Mouse (Mus musculus) midbrain, embryonic 10.5 days (tissue): ENCODE results near the gene Sox6. TPM values are rescaled to one million over a fixed set of nuclear protein-coding genes. Genes with fewer than 3 reads are reported as not detected.

Experiments
- DNase-seq: peaks from one replicate; pipeline ENCODE4 v3.0.0-alpha.2; 2017; ENCODE audit warnings: low spot score
- H3K27ac ChIP-seq: fragments of 300-500 bp; sonication (generic); replicated peaks from 2 replicates; pipeline ENCODE4 v1.5.1; 2016; ENCODE audit warnings: mild to moderate bottlenecking
- H3K27me3 ChIP-seq: fragments of 300-500 bp; sonication (generic); 2 replicates; pipeline ENCODE4 v1.6.1; 2016; ENCODE audit warnings: low read depth, mild to moderate bottlenecking; ENCODE audit not compliant: poor library complexity, severe bottlenecking
- H3K36me3 ChIP-seq: fragments of 300-500 bp; sonication (generic); 2 replicates; pipeline ENCODE4 v1.6.1; 2016; ENCODE audit warnings: mild to moderate bottlenecking, moderate library complexity
- H3K4me1 ChIP-seq: fragments of 300-500 bp; sonication (generic); 2 replicates; pipeline ENCODE4 v1.6.1; 2016
- H3K4me3 ChIP-seq: fragments of 300-500 bp; sonication (generic); 2 replicates; pipeline ENCODE4 v1.5.1; 2016; ENCODE audit warnings: mild to moderate bottlenecking, moderate library complexity
- H3K9me3 ChIP-seq: fragments of 300-500 bp; sonication (generic); replicated peaks from 2 replicates; pipeline ENCODE4 v1.6.1; 2016; ENCODE audit warnings: mild to moderate bottlenecking
- WGBS: fragments of 180-500 bp; shearing (Covaris S2); methylation state at CpG from one replicate; pipeline ENCODE4 v1.1.7; 2016; 5-methylcytosine and 5-hydroxymethylcytosine counted together
- polyA plus RNA-seq: library from polyadenylated mRNA; unstranded; fragments of >200 nt; fragmentation: Nextera tagmentation; extraction: Ambion mirVana; gene quantifications from 2 replicates; pipeline ENCODE4 v1.2.1, GENCODE M21; 2016

The Sox6 gene
- polyA plus RNA-seq, 1 experiment from 2014 or later: 25.5 TPM

GRCm38 (mm10) chr7:115830938-115831873 lies 207.4 kb downstream of the Sox6 start:
- H3K4me1 ChIP-seq: peaks cover 57% of the 10 kb centered on the region
- no peak overlapping the region for H3K4me3 ChIP-seq
- H3K36me3 ChIP-seq: no peaks in the 10 kb centered on the region
- WGBS: 78% methylated on average over 11 of the region's 11 CpGs
- DNase-seq: no peak
- H3K27me3 ChIP-seq: peaks cover 5% of the 10 kb centered on the region; the same call in 1 of the 2 replicates
- 0 out of 2 replicates have a peak overlapping the region, but pooled peaks have one; percentile 38 for H3K27ac ChIP-seq
- H3K9me3 ChIP-seq: no peaks in the 10 kb centered on the region

GRCm38 (mm10) chr7:115830366-115830765 lies 208.2 kb downstream of the Sox6 start:
- peak; percentile 13 for DNase-seq
- H3K27ac ChIP-seq: peak overlapping the region; percentile 65
- no peak overlapping the region for H3K4me3 ChIP-seq
- peaks cover 66% of the 10 kb centered on the region for H3K4me1 ChIP-seq
- no peaks in the 10 kb centered on the region for H3K9me3 ChIP-seq
- WGBS: 40% methylated on average over 10 of the region's 10 CpGs
- peaks cover 5% of the 10 kb centered on the region; the same call in 1 of the 2 replicates for H3K27me3 ChIP-seq
- H3K36me3 ChIP-seq: no peaks in the 10 kb centered on the region

GRCm38 (mm10) chr7:115829756-115830155 lies 208.8 kb downstream of the Sox6 start:
- Histone ChIP-seq H3K9me3 (no peaks in the 10 kb centered on the region), H3K27me3 (peaks cover 5% of the 10 kb centered on the region; the same call in 1 of the 2 replicates), H3K4me3 (no peak overlapping the region), H3K4me1 (peaks cover 71% of the 10 kb centered on the region), H3K27ac (0 out of 2 replicates have a peak overlapping the region, but pooled peaks have one; percentile 47), H3K36me3 (no peaks in the 10 kb centered on the region)
- peak; percentile 30 for DNase-seq
- WGBS: 9% methylated on average over 4 of the region's 4 CpGs

- WGBS: 84% methylated on average over 4 of the region's 4 CpGs
- no peak for DNase-seq
- H3K4me3 ChIP-seq: no peak overlapping the region
- peaks cover 76% of the 10 kb centered on the region for H3K4me1 ChIP-seq
- peaks cover 5% of the 10 kb centered on the region; the same call in 1 of the 2 replicates for H3K27me3 ChIP-seq
- H3K36me3 ChIP-seq: no peaks in the 10 kb centered on the region
- no peaks in the 10 kb centered on the region for H3K9me3 ChIP-seq
- H3K27ac ChIP-seq: no peak overlapping the region
Measured at GRCm38 (mm10) chr7:115829260-115829659, 209.3 kb downstream of the Sox6 start.

DNA sequence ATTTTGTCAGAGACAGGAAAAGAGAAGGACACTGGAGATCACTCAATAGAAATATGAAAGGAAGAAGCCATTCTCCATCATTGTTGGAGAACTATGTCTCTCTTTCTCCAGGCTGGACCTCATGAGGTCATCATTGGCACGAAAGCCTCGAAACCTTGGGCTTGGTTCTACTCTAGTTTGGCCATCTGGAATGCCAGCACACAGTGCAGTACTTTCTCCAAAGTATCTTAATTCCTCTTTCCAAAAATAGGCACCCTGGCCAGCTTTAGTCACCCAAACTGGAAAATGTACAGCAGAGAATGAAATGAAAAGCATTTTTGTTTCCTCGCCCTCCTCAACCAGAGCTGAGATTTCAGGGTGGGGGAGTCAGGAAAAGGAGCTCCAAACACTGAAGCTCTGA lies 213.3 kb downstream of the Sox6 start:
- no peak overlapping the region for H3K4me3 ChIP-seq
- H3K27ac ChIP-seq: no peak overlapping the region

DNA sequence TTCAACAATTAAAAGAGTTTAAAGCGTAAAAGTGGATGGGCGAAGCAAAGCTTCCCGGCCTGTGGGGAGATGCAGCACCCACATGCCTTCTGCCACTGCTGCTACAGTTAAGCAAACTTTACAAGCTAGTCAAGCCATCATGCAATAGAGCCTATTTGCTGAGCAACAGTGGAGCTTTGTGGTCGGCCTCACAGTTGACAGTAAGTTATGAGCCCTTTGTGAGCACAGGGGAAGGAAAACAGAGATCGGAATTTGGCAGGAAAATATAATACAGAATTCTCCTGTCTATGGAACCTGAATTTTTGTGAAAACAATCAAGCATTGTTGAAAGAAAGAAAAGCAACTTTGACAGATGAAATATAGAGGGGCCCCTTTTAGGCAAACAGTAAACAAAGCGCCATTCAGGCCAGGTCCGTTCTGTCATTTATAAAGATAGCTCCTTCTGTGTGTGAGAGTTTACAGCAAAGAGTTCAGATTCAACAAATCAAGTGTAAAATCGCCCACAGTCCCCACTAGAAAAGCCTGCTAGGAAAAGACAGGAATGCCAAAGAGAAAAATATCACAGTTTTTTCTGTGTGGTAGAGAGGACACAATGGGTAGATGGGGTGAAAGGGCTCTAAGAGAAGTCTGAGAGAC lies 213.9 kb downstream of the Sox6 start:
- Histone ChIP-seq H3K36me3 (no peaks in the 10 kb centered on the region), H3K27me3 (peaks cover 5% of the 10 kb centered on the region; the same call in 1 of the 2 replicates), H3K4me1 (peaks cover 57% of the 10 kb centered on the region), H3K9me3 (no peaks in the 10 kb centered on the region), H3K4me3 (no peak overlapping the region), H3K27ac (peak overlapping the region; percentile 38; the same call in 1 of the 2 replicates)
- 64% methylated on average over 8 of the region's 8 CpGs for WGBS
- no peak for DNase-seq

More for the DNA sequence above, 213.3 kb downstream of the Sox6 start:
- peaks cover 5% of the 10 kb centered on the region; the same call in 1 of the 2 replicates for H3K27me3 ChIP-seq
- DNase-seq: no peak
- peaks cover 62% of the 10 kb centered on the region for H3K4me1 ChIP-seq
- no peaks in the 10 kb centered on the region for H3K36me3 ChIP-seq
- 91% methylated on average over 3 of the region's 3 CpGs for WGBS
- H3K9me3 ChIP-seq: no peaks in the 10 kb centered on the region

GRCm38 (mm10) chr7:115819136-115819535 lies 219.5 kb downstream of the Sox6 start:
- Histone ChIP-seq H3K27me3 (no peaks in the 10 kb centered on the region), H3K4me3 (no peak overlapping the region), H3K9me3 (no peaks in the 10 kb centered on the region), H3K36me3 (no peaks in the 10 kb centered on the region), H3K4me1 (peaks cover 11% of the 10 kb centered on the region), H3K27ac (no peak overlapping the region)
- no peak for DNase-seq
- 74% methylated on average over 1 of the region's 1 CpGs for WGBS

DNA sequence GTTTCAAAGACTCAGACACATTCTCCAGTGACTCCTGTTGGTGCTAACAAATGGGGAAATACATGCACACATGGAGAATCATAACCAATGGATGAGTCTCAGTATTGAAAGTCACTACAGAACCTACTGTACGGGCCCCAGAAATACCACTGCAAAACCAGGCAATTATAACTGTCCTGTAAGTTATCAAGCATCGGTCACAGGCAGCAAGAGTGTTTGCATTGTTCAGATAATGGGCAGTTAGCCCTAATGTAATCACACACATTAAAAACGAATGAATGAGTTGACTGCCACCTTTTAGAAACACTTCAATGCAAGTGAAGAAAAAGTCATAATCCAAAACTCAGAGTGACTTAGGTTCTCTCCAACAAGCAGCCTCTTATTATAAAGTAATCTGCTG lies 235.3 kb downstream of the Sox6 start:
- 88% methylated on average over 3 of the region's 3 CpGs for WGBS
- Histone ChIP-seq H3K4me3 (no peak overlapping the region), H3K9me3 (no peaks in the 10 kb centered on the region), H3K27me3 (no peaks in the 10 kb centered on the region), H3K36me3 (0 out of 2 replicates have a peak, but pooled peaks cover 3% of the 10 kb centered on the region), H3K4me1 (peaks cover 8% of the 10 kb centered on the region; the same call in 1 of the 2 replicates), H3K27ac (no peak overlapping the region)
- DNase-seq: no peak

GRCm38 (mm10) chr7:115794139-115794858 lies 244.3 kb downstream of the Sox6 start:
- Histone ChIP-seq H3K9me3 (no peaks in the 10 kb centered on the region), H3K4me3 (no peak overlapping the region), H3K4me1 (0 out of 2 replicates have a peak, but pooled peaks cover 3% of the 10 kb centered on the region), H3K27ac (no peak overlapping the region), H3K27me3 (no peaks in the 10 kb centered on the region), H3K36me3 (no peaks in the 10 kb centered on the region)
- no peak for DNase-seq
- WGBS: 96% methylated on average over 4 of the region's 4 CpGs

- WGBS: 80% methylated on average over 2 of the region's 2 CpGs
- Histone ChIP-seq H3K36me3 (no peaks in the 10 kb centered on the region), H3K9me3 (no peaks in the 10 kb centered on the region), H3K27ac (no peak overlapping the region), H3K27me3 (no peaks in the 10 kb centered on the region), H3K4me3 (no peak overlapping the region), H3K4me1 (no peaks in the 10 kb centered on the region)
- no peak for DNase-seq
Measured at GRCm38 (mm10) chr7:115792841-115793240, 245.8 kb downstream of the Sox6 start.

GRCm38 (mm10) chr7:115789116-115789823 lies 249.3 kb downstream of the Sox6 start:
- no peak for DNase-seq
- Histone ChIP-seq H3K27ac (no peak overlapping the region), H3K4me1 (no peaks in the 10 kb centered on the region), H3K4me3 (no peak overlapping the region), H3K9me3 (no peaks in the 10 kb centered on the region), H3K36me3 (no peaks in the 10 kb centered on the region), H3K27me3 (no peaks in the 10 kb centered on the region)
- 79% methylated on average over 5 of the region's 5 CpGs for WGBS
